Mouse (Mus musculus): Measurements from ENCODE around the gene 1700001C19Rik.
"Not testable (repeated sequence)": the region's sequence is repeated elsewhere in the genome, so short reads cannot be mapped to it uniquely, and the experiment has no call there.

The 1700001C19Rik gene

DNA sequence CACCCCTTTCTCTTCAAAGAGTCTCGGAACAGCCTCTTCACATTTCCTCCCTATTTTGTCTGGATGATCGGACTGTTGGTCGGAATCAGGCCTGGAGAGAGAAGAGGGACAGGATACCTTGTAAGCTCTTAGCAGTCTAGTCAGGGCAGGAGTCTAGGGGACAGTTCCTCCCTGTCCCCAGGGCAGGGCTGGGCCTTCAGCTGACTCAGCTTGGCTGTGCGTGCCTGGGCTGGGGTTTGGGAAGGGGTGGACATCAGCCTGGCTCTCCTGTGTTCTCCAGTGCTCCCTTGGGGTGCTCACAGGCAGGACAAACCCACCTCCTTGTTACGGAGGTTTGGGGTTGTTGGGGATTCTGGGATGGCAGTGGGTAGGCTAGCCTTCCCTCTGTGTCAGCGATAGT lies 1.4 kb upstream of the 1700001C19Rik start:
- TF ChIP-seq CTCF (conservative IDR thresholded peaks at IDR 0.05; ENCODE audit: low read length), result no peak
- TF ChIP-seq POU5F1 (IDR thresholded peaks at IDR 0.05; ENCODE audit: borderline replicate concordance, low read length), result no peak
- TF ChIP-seq NANOG (IDR thresholded peaks at IDR 0.05; ENCODE audit: borderline replicate concordance, low read length), result no peak
- no peaks in the 10 kb centered on the region for H3K9me3 ChIP-seq (ENCODE audit: low read length)

GRCm38 (mm10) chr17:47436156-47436906 lies 845 bp downstream of the 1700001C19Rik start, which contains the start of gene AI661453:
TSS of gene AI661453 (plus strand) at chr17:47436615.
- H3K4me1 ChIP-seq (replicated peaks; ENCODE audit: low read depth, low read length), result peaks cover 46% of the 10 kb centered on the region
- no peaks in the 10 kb centered on the region for H3K9me3 ChIP-seq (ENCODE audit: low read length)
- no peak for TF ChIP-seq CTCF (conservative IDR thresholded peaks at IDR 0.05; ENCODE audit: low read length)
- TF ChIP-seq POU5F1 (IDR thresholded peaks at IDR 0.05; ENCODE audit: borderline replicate concordance, low read length), result no peak
- no peak for TF ChIP-seq NANOG (IDR thresholded peaks at IDR 0.05; ENCODE audit: borderline replicate concordance, low read length)
- peak within 1 kb of the TSS; percentile 84 for H3K4me3 ChIP-seq (replicated peaks; ENCODE audit: low read length)
- no peaks in the 10 kb centered on the region for H3K36me3 ChIP-seq (ENCODE audit: insufficient read depth, low read length)
- H3K27me3 ChIP-seq (ENCODE audit: insufficient read depth, low read length), result peaks cover 30% of the 10 kb centered on the region

More for the DNA sequence above, 1.4 kb upstream of the 1700001C19Rik start:
- Histone ChIP-seq H3K4me3 (replicated peaks; ENCODE audit: low read length) (no peak overlapping the region), H3K4me1 (replicated peaks; ENCODE audit: low read depth, low read length) (peaks cover 56% of the 10 kb centered on the region), H3K27me3 (ENCODE audit: insufficient read depth, low read length) (peaks cover 30% of the 10 kb centered on the region), H3K36me3 (ENCODE audit: insufficient read depth, low read length) (no peaks in the 10 kb centered on the region)

DNA sequence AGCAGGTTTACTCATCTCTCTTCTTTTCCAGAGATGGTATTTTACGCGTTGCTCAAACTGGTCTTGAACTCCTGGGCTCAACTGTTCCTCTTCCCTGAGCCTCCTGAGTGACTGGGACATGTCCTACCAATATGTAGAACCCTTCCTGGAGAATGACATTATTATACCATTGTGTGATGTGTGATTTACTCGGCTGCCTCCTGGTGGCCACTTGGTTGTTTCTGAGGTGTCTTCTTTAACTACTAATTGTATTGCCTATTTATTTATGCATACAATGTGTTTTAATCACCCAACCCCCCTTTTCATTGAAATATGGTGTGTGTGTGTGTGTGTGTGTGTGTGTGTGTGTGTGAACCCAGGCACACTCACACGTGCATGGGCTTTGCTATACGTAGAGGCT lies 6.4 kb downstream of the 1700001C19Rik start:
- no peaks in the 10 kb centered on the region for H3K9me3 ChIP-seq (ENCODE audit: low read length)
- peaks cover 19% of the 10 kb centered on the region for H3K4me1 ChIP-seq (replicated peaks; ENCODE audit: low read depth, low read length)
- H3K4me3 ChIP-seq (replicated peaks; ENCODE audit: low read length), result no peak overlapping the region
- H3K36me3 ChIP-seq (ENCODE audit: insufficient read depth, low read length), result no peaks in the 10 kb centered on the region
- TF ChIP-seq POU5F1 (IDR thresholded peaks at IDR 0.05; ENCODE audit: borderline replicate concordance, low read length), result no peak
- 0 out of 2 replicates have a peak, but pooled peaks have one; percentile 18 for TF ChIP-seq CTCF (conservative IDR thresholded peaks at IDR 0.05; ENCODE audit: low read length)
- H3K27me3 ChIP-seq (ENCODE audit: insufficient read depth, low read length), result no peaks in the 10 kb centered on the region

DNA sequence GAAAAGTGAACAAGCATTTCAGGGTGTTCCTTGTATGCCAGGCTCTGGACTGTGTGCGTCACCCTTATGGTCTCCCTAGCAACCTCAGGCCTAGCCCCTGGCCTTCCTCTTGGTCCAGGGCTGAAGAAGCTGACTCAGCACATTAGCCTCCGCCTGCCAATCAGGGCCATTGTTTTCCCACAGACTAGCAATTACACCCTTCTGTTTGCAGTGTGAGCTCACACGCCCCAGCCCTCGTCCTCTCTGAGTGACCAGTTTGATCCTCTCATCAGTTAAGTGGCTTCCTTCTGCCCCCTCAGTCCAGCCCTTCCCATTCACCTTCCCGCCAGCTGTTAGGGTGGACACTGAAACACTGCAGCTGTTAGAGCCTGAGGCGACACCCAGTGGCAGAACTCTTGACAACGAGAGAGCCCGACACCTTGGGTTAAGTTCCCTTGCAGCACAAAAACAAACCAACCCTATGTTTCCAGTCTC lies 8.3 kb downstream of the 1700001C19Rik start:
- Histone ChIP-seq H3K4me3 (replicated peaks; ENCODE audit: low read length) (no peak overlapping the region), H3K36me3 (ENCODE audit: insufficient read depth, low read length) (no peaks in the 10 kb centered on the region)
- TF ChIP-seq POU5F1 (IDR thresholded peaks at IDR 0.05; ENCODE audit: borderline replicate concordance, low read length), result no peak
- TF ChIP-seq CTCF (conservative IDR thresholded peaks at IDR 0.05; ENCODE audit: low read length), result no peak

GRCm38 (mm10) chr17:47427316-47427715 lies 9.9 kb downstream of the 1700001C19Rik start:
- TF ChIP-seq CTCF (conservative IDR thresholded peaks at IDR 0.05; ENCODE audit: low read length) (no peak), POU5F1 (IDR thresholded peaks at IDR 0.05; ENCODE audit: borderline replicate concordance, low read length) (no peak)
- H3K4me1 ChIP-seq (replicated peaks; ENCODE audit: low read depth, low read length), result peaks cover 25% of the 10 kb centered on the region
- H3K9me3 ChIP-seq (ENCODE audit: low read length), result no peaks in the 10 kb centered on the region
- H3K27me3 ChIP-seq (ENCODE audit: insufficient read depth, low read length), result no peaks in the 10 kb centered on the region
- H3K4me3 ChIP-seq (replicated peaks; ENCODE audit: low read length), result no peak overlapping the region
- no peaks in the 10 kb centered on the region for H3K36me3 ChIP-seq (ENCODE audit: insufficient read depth, low read length)

More for the DNA sequence above, 8.3 kb downstream of the 1700001C19Rik start:
- Histone ChIP-seq H3K27me3 (ENCODE audit: insufficient read depth, low read length) (no peaks in the 10 kb centered on the region), H3K4me1 (replicated peaks; ENCODE audit: low read depth, low read length) (peaks cover 25% of the 10 kb centered on the region), H3K9me3 (ENCODE audit: low read length) (no peaks in the 10 kb centered on the region)

GRCm38 (mm10) chr17:47424186-47424585 lies 13.0 kb downstream of the 1700001C19Rik start:
- no peaks in the 10 kb centered on the region for H3K9me3 ChIP-seq (ENCODE audit: low read length)
- H3K27me3 ChIP-seq (ENCODE audit: insufficient read depth, low read length), result no peaks in the 10 kb centered on the region
- peaks cover 43% of the 10 kb centered on the region for H3K4me1 ChIP-seq (replicated peaks; ENCODE audit: low read depth, low read length)
- no peak for TF ChIP-seq CTCF (conservative IDR thresholded peaks at IDR 0.05; ENCODE audit: low read length)
- no peak for TF ChIP-seq POU5F1 (IDR thresholded peaks at IDR 0.05; ENCODE audit: borderline replicate concordance, low read length)
- no peak for TF ChIP-seq NANOG (IDR thresholded peaks at IDR 0.05; ENCODE audit: borderline replicate concordance, low read length)
- no peak overlapping the region for H3K4me3 ChIP-seq (replicated peaks; ENCODE audit: low read length)
- H3K36me3 ChIP-seq (ENCODE audit: insufficient read depth, low read length), result no peaks in the 10 kb centered on the region

DNA sequence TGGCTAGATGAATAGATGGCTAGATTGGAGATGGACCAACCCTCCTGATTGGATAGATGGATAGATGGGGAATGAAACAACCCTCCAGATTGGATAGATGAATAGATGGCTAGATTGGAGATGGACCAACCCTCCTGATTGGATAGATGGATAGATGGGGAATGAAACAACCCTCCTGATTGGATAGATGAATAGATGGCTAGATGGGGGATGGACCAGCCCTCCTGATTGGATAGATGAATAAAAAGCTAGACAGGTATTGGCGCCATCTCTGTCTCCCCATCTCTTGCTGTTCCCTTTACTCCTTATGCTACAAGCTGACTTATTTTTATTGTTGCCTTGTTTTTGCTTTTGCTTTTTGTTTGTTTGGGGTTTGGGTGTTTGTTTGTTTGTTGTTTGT lies 14.6 kb downstream of the 1700001C19Rik start:
- H3K4me1 ChIP-seq (replicated peaks; ENCODE audit: low read depth, low read length), result peaks cover 28% of the 10 kb centered on the region
- not testable (repeated sequence) for H3K36me3 ChIP-seq (ENCODE audit: insufficient read depth, low read length); H3K4me3 ChIP-seq (replicated peaks; ENCODE audit: low read length); H3K9me3 ChIP-seq (ENCODE audit: low read length); H3K27me3 ChIP-seq (ENCODE audit: insufficient read depth, low read length)

DNA sequence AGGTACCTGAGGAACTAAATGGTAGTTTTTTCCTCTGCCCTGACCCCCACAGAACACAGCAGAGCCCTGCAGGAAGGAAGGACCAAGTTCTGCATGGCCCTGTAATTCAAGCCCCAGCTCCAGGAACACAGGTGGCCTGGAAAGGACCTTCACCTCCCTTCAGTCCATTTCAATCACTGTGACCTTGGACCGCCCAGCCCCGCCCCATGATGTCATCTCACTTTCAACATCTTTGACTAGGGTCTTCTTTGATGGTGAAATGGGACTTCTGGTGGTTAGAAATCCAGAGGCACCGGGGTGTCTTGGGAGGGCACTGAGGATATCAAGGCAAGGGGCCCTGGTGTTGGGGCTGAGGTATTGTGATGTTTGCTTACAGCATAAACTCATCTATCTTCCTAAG lies 15.6 kb downstream of the 1700001C19Rik start:
- TF ChIP-seq CTCF (conservative IDR thresholded peaks at IDR 0.05; ENCODE audit: low read length) (no peak), POU5F1 (IDR thresholded peaks at IDR 0.05; ENCODE audit: borderline replicate concordance, low read length) (no peak), NANOG (IDR thresholded peaks at IDR 0.05; ENCODE audit: borderline replicate concordance, low read length) (no peak)
- no peaks in the 10 kb centered on the region for H3K36me3 ChIP-seq (ENCODE audit: insufficient read depth, low read length)
- no peaks in the 10 kb centered on the region for H3K9me3 ChIP-seq (ENCODE audit: low read length)

GRCm38 (mm10) chr17:47420195-47420594 lies 17.0 kb downstream of the 1700001C19Rik start:
- H3K4me1 ChIP-seq (replicated peaks; ENCODE audit: low read depth, low read length), result peaks cover 19% of the 10 kb centered on the region
- H3K27me3 ChIP-seq (ENCODE audit: insufficient read depth, low read length), result peaks cover 7% of the 10 kb centered on the region
- no peak for TF ChIP-seq NANOG (IDR thresholded peaks at IDR 0.05; ENCODE audit: borderline replicate concordance, low read length)
- no peak for TF ChIP-seq CTCF (conservative IDR thresholded peaks at IDR 0.05; ENCODE audit: low read length)
- TF ChIP-seq POU5F1 (IDR thresholded peaks at IDR 0.05; ENCODE audit: borderline replicate concordance, low read length), result no peak
- H3K36me3 ChIP-seq (ENCODE audit: insufficient read depth, low read length), result no peaks in the 10 kb centered on the region
- no peak overlapping the region for H3K4me3 ChIP-seq (replicated peaks; ENCODE audit: low read length)
- no peaks in the 10 kb centered on the region for H3K9me3 ChIP-seq (ENCODE audit: low read length)

More for the DNA sequence above, 15.6 kb downstream of the 1700001C19Rik start:
- H3K27me3 ChIP-seq (ENCODE audit: insufficient read depth, low read length), result no peaks in the 10 kb centered on the region
- no peak overlapping the region for H3K4me3 ChIP-seq (replicated peaks; ENCODE audit: low read length)
- H3K4me1 ChIP-seq (replicated peaks; ENCODE audit: low read depth, low read length), result peaks cover 28% of the 10 kb centered on the region

DNA sequence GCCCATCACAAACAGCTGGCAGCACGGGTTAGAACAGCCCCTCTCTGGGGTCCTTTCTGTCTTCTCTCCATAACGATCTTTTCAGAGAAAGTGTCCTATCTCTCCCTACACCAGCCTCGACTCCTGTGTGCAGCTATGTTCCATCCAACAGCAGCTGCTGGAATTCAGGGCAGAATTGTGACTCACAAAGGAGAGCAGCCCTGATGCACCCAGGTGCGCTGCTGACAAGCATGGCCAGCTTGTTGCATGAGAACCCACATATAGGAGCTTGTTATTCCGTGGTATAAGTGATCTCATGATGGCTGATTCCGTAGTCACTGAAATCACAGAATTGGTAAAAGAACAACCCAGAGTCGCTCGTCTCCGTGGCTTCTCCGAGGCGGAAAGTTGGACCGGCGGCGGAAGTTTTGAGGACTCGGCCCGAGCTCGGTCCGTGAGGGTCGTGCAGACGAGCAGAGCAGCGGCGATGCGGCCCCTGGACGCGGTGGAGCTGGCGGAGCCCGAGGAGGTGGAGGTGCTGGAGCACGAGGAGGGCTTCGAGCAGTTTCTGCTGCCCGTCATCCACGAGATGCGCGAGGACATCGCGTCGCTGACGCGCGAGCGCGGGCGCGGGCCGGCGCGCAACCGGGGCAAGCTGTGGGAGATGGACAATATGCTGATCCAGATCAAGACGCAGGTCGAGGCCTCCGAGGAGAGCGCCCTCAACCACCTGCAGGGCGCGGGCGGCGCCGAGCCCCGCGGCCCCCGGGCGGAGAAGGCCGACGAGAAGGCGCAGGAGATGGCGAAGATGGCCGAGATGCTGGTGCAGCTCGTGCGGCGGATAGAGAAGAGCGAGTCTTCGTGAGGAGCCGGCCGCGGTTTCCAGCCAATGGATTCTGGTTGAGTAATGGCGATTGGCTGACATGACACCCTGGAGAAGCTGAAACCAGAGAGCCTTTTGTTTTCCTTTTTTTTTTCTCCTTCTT lies 27.0 kb downstream of the 1700001C19Rik start:
- Histone ChIP-seq H3K4me1 (replicated peaks; ENCODE audit: low read depth, low read length) (peaks cover 16% of the 10 kb centered on the region; the same call in 1 of the 2 replicates), H3K27me3 (ENCODE audit: insufficient read depth, low read length) (peaks cover 61% of the 10 kb centered on the region), H3K4me3 (replicated peaks; ENCODE audit: low read length) (peak overlapping the region; percentile 45)
- not testable (repeated sequence) for H3K36me3 ChIP-seq (ENCODE audit: insufficient read depth, low read length); H3K9me3 ChIP-seq (ENCODE audit: low read length)

Measured in E14TG2a.4 (cell line).